Mouse (Mus musculus) spleen, adult 2 months (tissue): ENCODE results near the gene Olfr1402. TPM values are rescaled to one million over a fixed set of nuclear protein-coding genes. Genes with fewer than 3 reads are reported as not detected.

Experiments used
- DNase-seq, 2 experiments: peaks; one replicate each; pipeline versions ENCODE4 v3.0.0 to v3.0.0-alpha.2; 2012 to 2021; ENCODE audit warnings: low spot score in 2 of 2, low read depth in 1 of 2
- H3K27ac ChIP-seq: fragments of 200-500 bp; 2 replicates; pipeline ENCODE4 v1.5.1; 2012; ENCODE audit warnings: low read length, inconsistent platforms; ENCODE audit not compliant: insufficient read depth
- H3K27me3 ChIP-seq: fragments of 200-500 bp; 2 replicates; pipeline ENCODE4 v1.6.1; 2012; ENCODE audit warnings: mild to moderate bottlenecking, moderate library complexity, low read length, inconsistent platforms; ENCODE audit not compliant: control insufficient read depth, insufficient read depth
- H3K36me3 ChIP-seq: fragments of 200-500 bp; 2 replicates; pipeline ENCODE4 v1.6.1; 2012; ENCODE audit warnings: mild to moderate bottlenecking, low read length, inconsistent platforms; ENCODE audit not compliant: control insufficient read depth, insufficient read depth
- H3K4me1 ChIP-seq: fragments of 200-500 bp; 2 replicates; pipeline ENCODE4 v1.6.1; 2011; ENCODE audit warnings: inconsistent platforms; ENCODE audit not compliant: control insufficient read depth, insufficient read depth, insufficient read length
- H3K4me3 ChIP-seq: fragments of 200-500 bp; 2 replicates; pipeline ENCODE4 v1.5.1; 2011; ENCODE audit warnings: mild to moderate bottlenecking, inconsistent platforms; ENCODE audit not compliant: insufficient read depth, insufficient read length; ENCODE audit errors: extremely low read depth
- CTCF ChIP-seq: fragments of 200-500 bp; IDR thresholded peaks from 2 replicates; pipeline ENCODE4 v1.5.1; 2011; ENCODE audit warnings: mild to moderate bottlenecking, inconsistent platforms; ENCODE audit not compliant: insufficient read depth, insufficient read length, insufficient replicate concordance; ENCODE audit errors: extremely low read depth
- POLR2A ChIP-seq: fragments of 200-500 bp; IDR thresholded peaks from 2 replicates; pipeline ENCODE4 v1.6.1; 2011; ENCODE audit warnings: low read depth, low read length, inconsistent platforms
- WGBS: fragments of 180-500 bp; shearing (Covaris S2); methylation state at CpG from one replicate; pipeline ENCODE4 v1.1.7; 2018; 5-methylcytosine and 5-hydroxymethylcytosine counted together
- polyA plus RNA-seq: library from polyadenylated mRNA; depleted of rRNA; stranded (reverse); fragments of >200 nt; gene quantifications from 2 replicates; pipeline ENCODE4 v1.2.3, GENCODE M21; 2012; rRNA removed

Olfr1402 gene
- not detected in 2 replicates for polyA plus RNA-seq

DNA sequence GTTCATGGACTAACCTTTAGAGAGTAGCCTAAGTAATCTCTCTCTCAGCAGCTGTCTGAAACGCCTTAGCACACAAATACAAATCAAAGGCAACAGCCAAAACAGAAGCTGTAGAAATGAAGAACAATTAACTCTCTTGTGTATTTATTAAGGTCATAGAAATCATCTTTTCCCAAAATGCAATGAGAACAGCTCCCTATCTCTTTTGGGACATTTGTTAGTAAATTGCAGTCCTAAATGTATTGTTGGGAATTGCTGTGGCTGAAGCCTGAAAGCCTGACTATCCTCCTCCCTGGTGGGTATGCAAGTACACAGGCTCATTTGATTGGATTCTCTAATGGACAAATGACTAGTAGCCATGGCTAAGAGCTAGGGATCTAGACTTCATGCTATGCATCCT, at the start of gene Olfr1402:
Gene Olfr1402, minus strand, starts transcription at position 101 of the 400 bp plus-strand sequence.
- Histone ChIP-seq H3K27ac (no peak within 1 kb of the TSS), H3K36me3 (no peaks in the 10 kb centered on the region), H3K4me3 (no peak within 1 kb of the TSS), H3K4me1 (peaks cover 2% of the 10 kb centered on the region; the same call in 1 of the 2 replicates), H3K27me3 (no peaks in the 10 kb centered on the region)
- no peak for DNase-seq
- TF ChIP-seq POLR2A (no peak), CTCF (no peak)
- 86% methylated on average over 1 of the region's 1 CpGs for WGBS

DNA sequence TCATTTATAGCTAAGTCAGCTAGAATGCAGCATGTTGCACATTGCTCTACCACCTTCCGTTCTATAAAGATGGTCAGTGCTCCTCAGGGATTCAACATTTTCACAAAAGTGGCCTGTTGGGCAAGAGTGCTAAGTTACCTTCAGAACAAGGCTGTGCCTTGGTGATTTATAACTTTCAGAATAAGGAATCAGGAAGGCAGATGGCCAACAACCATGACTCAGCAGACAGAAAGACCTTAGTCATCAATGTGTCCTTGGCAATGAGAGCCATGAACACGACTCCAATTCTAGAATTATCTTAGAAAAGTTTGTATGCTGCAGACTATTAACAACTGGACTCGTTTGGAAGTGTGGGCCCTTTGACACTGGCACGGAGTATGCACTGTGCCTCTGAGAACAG, 33.5 kb upstream of the Olfr1402 start:
- TF ChIP-seq POLR2A (no peak), CTCF (no peak)
- no peak for DNase-seq
- Histone ChIP-seq H3K36me3 (no peaks in the 10 kb centered on the region), H3K4me3 (no peak overlapping the region), H3K27me3 (no peaks in the 10 kb centered on the region), H3K4me1 (no peaks in the 10 kb centered on the region), H3K27ac (no peak overlapping the region)
- 66% methylated on average over 4 of the region's 4 CpGs for WGBS

DNA sequence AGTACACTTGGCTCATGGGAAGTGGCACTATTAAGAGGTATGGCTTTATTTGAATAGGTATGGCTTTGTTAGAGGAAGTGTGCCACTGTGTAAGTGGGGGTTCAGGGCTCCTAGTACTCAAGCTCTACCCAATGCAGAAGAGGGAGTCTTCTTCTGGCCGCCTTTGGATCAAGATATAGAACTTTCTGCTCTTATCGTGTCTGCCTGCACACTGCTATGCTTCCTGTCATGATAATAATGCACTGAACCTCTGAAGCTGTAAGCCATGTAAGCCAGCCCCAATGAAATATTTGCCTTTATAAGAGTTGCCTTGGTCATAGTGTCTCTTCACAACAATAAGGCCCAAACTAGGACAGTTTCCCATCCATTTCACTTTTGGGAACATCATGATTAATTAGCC, 16.8 kb upstream of the Olfr1402 start:
- no peak overlapping the region for H3K27ac ChIP-seq
- H3K36me3 ChIP-seq = no peaks in the 10 kb centered on the region
- TF ChIP-seq CTCF = no peak
- 94% methylated on average over 2 of the region's 2 CpGs for WGBS
- no peak for DNase-seq
- no peaks in the 10 kb centered on the region for H3K4me1 ChIP-seq
- H3K4me3 ChIP-seq = no peak overlapping the region
- no peaks in the 10 kb centered on the region for H3K27me3 ChIP-seq

DNA sequence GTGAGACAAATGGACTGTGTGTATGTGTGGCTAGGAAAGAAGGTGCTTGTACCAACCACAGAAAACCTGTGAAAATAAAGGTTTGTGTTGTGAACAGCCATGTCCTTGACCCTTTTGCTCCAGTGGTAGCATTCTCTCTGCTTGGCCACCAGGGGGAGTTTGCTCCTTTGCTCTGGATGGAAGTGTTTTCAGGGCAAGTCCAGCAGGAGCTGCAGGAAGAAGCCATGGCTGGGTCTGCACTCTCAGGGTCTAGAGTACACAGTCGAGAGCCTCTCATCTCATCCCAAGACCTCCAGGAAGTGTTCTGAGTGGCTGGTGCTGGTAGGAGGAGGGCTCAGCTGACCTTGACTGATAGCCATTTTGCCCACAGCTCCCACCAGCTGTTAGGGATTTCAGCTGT, 27.5 kb downstream of the Olfr1402 start:
- TF ChIP-seq POLR2A (no peak), CTCF (peak; percentile 38; the same call in 1 of the 2 replicates)
- no peaks in the 10 kb centered on the region for H3K4me1 ChIP-seq
- no peaks in the 10 kb centered on the region for H3K36me3 ChIP-seq
- peak in 1 of 2 experiments; percentile 7 for DNase-seq
- H3K4me3 ChIP-seq = no peak overlapping the region
- no peak overlapping the region for H3K27ac ChIP-seq
- 17% methylated on average over 1 of the region's 1 CpGs for WGBS
- H3K27me3 ChIP-seq = no peaks in the 10 kb centered on the region

DNA sequence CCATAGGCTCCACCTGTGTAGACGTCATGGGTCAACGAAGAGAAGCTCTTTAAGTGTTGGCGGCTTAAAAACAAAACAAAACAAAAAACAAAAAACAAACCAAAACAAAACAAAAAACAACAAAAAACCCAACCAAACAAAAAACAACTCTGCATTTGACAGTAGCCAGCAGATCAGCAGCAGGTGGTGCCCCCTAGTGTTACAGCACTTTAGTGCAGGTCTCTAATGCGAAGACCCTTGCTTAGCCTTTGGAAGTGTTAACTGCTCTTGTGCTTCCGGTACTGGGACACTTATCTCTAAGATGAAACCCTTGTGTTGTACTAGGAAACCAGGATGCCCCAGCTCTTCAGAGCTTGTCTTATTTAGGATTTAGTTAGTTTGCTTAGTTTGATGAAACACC, 28.7 kb downstream of the Olfr1402 start:
- Histone ChIP-seq H3K4me1 (no peaks in the 10 kb centered on the region), H3K36me3 (no peaks in the 10 kb centered on the region), H3K27me3 (no peaks in the 10 kb centered on the region), H3K27ac (no peak overlapping the region), H3K4me3 (no peak overlapping the region)
- WGBS = 77% methylated on average over 5 of the region's 5 CpGs
- no peak for DNase-seq
- TF ChIP-seq CTCF = no peak
- no peak for TF ChIP-seq POLR2A

DNA sequence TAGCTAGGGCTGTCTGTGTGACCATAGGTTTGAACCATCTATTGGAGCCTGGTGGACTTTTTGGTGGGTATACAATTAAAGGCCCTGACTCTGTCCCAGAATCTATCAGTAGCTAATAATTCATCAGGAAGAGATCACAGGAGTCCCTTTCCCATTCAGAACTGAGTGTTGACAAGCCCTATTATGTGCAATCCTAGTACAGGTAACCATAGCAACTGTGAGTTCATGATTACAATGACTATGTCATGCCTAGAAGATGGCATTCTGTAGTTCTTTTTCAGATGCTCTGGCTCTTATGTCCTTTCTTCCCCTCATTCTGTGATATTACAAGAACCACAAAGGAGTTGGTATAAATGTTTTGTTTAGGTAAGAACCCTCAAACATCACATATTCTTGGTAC, 51.4 kb downstream of the Olfr1402 start:
- TF ChIP-seq CTCF (no peak), POLR2A (no peak)
- H3K4me3 ChIP-seq = no peak overlapping the region
- no peaks in the 10 kb centered on the region for H3K4me1 ChIP-seq
- DNase-seq = no peak
- no peak overlapping the region for H3K27ac ChIP-seq
- H3K27me3 ChIP-seq = no peaks in the 10 kb centered on the region
- H3K36me3 ChIP-seq = no peaks in the 10 kb centered on the region

DNA sequence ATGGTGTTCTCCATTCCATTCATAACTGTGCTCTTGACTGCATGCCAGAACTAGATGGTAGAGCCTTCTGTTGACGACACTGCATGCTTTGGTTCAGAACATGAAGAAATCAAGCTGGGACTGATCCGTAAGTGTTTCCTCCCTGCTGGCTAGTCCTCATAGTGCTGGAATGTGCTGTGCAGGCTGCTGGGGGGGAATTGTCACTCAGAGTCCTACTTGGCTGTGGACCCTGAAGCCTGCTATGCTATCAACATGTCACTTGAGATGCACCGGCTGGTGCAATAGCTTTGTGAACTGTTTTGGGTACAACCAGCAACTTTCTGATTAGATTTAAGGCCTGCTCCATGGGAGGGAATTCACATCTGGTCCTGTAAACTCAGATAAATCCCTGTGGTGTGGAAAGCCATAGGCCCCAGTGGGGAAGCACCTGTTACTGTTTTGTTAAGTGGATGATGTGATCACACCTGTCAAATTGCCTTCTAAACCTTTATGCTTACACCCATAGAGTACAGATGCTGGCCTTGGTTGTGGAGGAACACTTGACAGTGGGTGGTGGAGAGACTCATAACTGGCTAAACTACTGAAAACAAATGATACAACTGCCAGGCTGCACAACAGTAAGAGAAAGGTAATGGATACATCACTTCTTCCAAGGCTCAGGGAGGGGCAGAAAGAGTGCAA, 58.3 kb downstream of the Olfr1402 start:
- Histone ChIP-seq H3K27ac (no peak overlapping the region), H3K4me3 (no peak overlapping the region), H3K4me1 (no peaks in the 10 kb centered on the region), H3K27me3 (no peaks in the 10 kb centered on the region), H3K36me3 (no peaks in the 10 kb centered on the region)
- no peak for DNase-seq
- WGBS = 87% methylated on average over 3 of the region's 3 CpGs
- TF ChIP-seq CTCF (no peak), POLR2A (no peak)

DNA sequence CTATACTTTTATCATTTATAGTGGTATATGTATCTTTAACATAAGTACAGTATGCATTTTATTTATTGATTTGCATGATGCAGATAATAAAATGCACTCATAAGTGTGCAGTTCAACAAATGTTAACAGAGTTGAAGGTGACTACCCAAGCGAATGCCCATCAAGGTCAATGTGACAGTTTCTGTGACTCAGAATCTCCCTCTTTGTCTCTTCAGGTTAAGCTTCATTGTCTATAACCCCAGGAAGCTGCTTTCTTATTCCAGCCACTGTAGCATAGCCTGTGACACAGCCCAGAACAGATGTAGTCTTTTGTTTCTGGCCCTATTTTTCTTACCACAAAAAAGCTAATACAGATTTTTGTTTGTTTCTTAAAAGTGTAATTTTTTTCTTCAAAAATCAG, 63.4 kb downstream of the Olfr1402 start:
- no peak for DNase-seq
- H3K27me3 ChIP-seq = no peaks in the 10 kb centered on the region
- no peaks in the 10 kb centered on the region for H3K4me1 ChIP-seq
- H3K4me3 ChIP-seq = no peak overlapping the region
- 88% methylated on average over 1 of the region's 1 CpGs for WGBS
- no peak overlapping the region for H3K27ac ChIP-seq
- H3K36me3 ChIP-seq = no peaks in the 10 kb centered on the region
- TF ChIP-seq CTCF = no peak
- no peak for TF ChIP-seq POLR2A

Other genes with a start within 250 kb of the Olfr1402 start
- gene Bcl9, start 124.1 kb downstream of the Olfr1402 start, polyA plus RNA-seq = 14.0 and 15.2 TPM in 2 replicates
- 5.2 and 5.7 TPM in 2 replicates for gene Chd1l, start 188.2 kb upstream of the Olfr1402 start, polyA plus RNA-seq
- 2.2 and 3.0 TPM in 2 replicates for gene Fmo5, start 206.8 kb upstream of the Olfr1402 start, polyA plus RNA-seq
- gene Prkab2, start 236.2 kb upstream of the Olfr1402 start, polyA plus RNA-seq = 4.2 and 4.9 TPM in 2 replicates